Mouse (Mus musculus): ENCODE data around the gene Rhof.
"Not testable (repeated sequence)": the region's sequence is repeated elsewhere in the genome, so short reads cannot be mapped to it uniquely, and the experiment has no call there.

Rhof gene

DNA sequence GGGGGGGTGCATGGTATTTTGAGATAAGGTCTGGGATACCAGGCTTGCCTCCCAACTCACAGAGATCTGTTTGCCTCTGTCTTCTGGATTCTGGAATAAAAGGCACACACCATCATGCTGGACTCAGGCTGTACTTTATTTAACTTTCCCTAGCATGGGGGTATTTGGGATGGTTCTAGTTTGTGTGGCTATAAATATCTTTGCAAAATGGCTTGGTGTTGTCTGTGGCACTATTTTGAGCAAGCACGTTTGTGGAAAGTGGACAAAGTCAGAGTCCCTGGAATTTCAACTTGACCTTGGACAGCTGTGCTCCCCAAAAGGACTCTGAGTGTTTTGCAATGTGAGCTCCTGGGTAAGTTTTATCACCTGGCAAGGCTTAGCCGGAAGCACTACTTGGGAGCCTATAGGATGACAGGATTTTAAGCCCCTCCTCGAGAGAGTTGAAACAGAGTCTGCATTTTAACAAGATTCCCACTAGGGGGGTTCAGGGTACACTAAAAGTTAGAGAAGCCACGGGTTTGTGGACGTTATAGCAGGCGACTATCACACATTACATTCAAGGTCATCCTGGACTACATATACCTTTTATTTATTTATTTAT is 65.0 kb downstream of the Rhof start:
- DNase-seq (ENCODE audit: low spot score) = no peak

DNA sequence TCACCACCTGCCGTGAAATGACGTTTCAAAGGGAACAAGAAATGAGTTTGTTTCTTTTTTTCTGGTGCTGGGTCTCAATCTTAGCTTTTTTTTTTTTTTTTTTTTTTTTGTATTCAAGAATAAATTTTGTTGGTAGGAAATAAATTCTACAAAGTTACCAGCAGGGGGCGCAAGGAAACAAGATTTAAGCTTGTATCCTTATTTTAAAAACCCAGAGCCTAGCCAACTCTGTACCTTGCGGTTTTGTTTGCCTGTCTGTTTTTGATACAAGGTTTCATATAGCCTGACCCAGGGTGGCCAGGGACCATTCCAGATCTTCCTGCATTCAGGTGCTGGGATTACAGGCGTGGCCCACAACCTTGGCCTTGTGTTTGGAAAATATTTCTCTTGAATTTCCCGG is 68.3 kb downstream of the Rhof start:
- no peak for DNase-seq (ENCODE audit: low spot score)

- DNase-seq (ENCODE audit: low spot score) = no peak
These were observed 69.4 kb downstream of the Rhof start for GRCm38 (mm10) chr5:123063141-123063540.

DNA sequence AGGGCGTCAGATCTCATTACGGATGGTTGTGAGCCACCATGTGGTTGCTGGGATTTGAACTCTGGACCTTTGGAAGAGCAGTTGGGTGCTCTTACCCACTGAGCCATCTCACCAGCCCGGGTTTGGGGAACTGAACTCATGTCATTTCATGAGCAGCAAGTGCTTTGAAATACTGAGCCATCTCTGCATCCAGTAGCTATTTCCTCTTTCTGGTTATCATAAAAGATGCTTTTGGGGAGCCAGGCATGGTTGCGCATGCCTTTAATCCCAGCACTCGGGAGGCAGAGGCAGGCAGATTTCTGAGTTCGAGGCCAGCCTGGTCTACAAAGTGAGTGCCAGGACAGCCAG is 71.1 kb downstream of the Rhof start:
- DNase-seq (ENCODE audit: low spot score) = not testable (repeated sequence)

DNA sequence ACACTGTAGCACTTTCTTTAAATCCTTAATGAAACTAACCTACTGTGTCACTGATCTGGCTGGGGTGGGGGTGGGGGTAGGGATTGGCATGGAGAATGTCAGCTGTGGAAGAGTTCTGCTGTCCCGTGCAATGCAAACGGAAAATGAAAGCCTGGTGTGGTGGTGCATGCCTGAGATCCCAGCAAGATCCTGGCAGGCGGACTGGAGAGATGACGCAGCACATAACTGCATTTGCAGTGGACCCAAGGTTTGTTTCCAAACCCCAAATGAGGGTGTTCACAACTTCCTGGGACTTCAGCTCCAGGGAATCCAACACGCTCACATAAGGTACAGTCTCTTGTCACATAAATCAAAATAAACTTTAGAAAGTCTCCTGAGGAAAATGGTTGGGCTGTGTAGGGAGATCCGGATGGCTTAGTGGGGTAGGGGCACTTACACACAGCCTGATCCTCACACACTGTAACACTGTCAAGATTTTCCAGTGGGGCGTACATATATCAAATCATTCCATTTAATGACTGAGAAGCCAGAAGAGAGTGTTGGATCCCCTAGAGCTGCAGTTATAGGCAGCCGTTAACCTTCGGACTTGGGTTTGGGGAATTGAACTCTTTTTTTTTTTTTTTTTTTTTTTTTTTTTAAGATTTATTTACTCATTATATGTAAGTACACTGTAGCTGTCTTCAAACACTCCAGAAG is 71.6 kb downstream of the Rhof start:
- DNase-seq (ENCODE audit: low spot score) = no peak

- DNase-seq (ENCODE audit: low spot score) = no peak
These were observed 72.6 kb downstream of the Rhof start for GRCm38 (mm10) chr5:123059757-123060520.

DNA sequence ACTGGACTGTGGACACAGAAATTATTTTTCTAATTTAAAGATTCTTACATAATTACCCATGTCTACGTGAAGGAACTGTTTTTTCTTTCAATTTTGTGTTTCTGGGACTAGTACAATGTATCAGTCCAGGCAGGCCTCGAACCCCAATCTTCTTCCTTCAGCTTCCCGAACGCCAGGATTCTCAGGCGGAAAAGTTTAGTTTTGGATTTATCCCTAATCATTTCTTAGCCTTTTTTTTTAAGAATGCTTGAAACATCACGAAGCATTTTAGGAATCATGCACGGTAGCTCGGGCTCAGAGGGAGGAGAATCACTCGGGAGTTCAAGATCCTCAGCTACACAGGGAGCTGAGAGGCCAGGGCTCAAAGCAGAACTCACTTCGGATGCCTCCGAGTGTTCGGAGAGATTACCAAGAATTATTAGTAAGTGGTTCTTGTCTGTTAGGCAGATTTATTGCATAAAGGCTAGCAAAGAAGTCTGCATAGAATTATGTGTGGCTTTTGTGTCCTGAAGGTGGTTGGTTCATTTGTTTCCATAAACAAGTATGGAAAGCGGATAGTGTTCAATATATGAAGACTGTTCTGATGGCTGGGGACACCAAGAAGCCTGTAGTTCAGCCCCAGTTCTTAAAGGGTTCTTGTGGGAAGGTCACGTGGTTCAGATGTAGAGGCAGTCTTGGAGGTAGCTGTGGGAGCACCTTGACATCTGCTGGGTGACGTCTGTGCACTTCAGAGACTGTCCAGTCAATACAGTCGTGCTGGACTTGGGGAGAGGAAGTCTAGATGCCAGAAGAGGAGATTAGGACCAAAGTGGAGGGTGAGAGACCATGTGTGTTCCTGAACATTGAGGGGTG is 74.0 kb downstream of the Rhof start:
- no peak for DNase-seq (ENCODE audit: low spot score)

GRCm38 (mm10) chr5:123057366-123058250 is 74.9 kb downstream of the Rhof start:
- DNase-seq (ENCODE audit: low spot score) = peak; percentile 90
